Mouse (Mus musculus) monocyte, adult 2 months (primary cell): ENCODE data around the gene Rnf43.

Source experiments
- DNase-seq, 2 experiments: peaks; one replicate each; pipeline ENCODE4 v3.0.0; 2022; ENCODE audit warnings: low spot score in 2 of 2, low read depth in 1 of 2

Rnf43 gene

GRCm38 (mm10) chr11:87677756-87678155 lies 15.2 kb downstream of the Rnf43 start:
- DNase-seq: no peak

- DNase-seq: no peak
Measured at GRCm38 (mm10) chr11:87678545-87678944, 16.0 kb downstream of the Rnf43 start.

- no peak for DNase-seq
Measured at GRCm38 (mm10) chr11:87678976-87679375, 16.5 kb downstream of the Rnf43 start.

- DNase-seq: no peak
Measured at GRCm38 (mm10) chr11:87680786-87681185, 18.3 kb downstream of the Rnf43 start.

GRCm38 (mm10) chr11:87682096-87682495 lies 19.6 kb downstream of the Rnf43 start:
- no peak for DNase-seq

DNA sequence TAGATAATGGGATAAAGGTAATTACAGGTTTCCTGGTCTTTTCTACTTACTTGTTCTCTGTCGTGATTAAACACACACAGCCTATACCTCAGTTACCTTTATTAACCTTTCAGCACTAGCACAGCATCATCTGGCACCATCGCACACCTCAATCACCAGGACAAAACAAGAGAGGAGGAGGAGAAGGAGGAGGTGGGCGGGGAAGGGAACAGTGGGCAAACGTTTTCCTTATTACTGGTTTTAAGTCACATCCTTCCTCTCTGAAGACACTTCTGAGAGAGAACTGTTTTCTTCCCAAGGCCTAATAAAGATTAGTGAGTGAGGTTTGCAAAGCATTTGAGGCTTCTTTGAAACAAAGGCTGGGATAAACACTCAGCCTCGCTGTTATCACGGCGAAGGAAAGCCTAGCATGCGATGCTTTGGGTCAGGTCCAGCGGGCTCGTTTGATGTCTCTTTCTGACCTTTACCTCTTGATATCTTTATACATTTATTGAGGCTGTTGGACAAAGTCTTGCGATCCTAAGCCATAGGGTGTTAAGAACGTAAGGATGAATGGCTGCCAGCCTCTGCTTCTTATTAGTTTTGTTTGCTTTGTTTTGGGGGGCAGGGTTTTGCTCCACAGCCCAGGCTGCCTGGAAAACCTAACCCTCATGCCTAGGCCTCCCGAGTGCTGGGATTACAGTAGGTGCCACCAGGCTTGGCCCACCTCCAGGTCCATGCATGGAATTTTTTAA lies 20.5 kb downstream of the Rnf43 start:
- DNase-seq: no peak

DNA sequence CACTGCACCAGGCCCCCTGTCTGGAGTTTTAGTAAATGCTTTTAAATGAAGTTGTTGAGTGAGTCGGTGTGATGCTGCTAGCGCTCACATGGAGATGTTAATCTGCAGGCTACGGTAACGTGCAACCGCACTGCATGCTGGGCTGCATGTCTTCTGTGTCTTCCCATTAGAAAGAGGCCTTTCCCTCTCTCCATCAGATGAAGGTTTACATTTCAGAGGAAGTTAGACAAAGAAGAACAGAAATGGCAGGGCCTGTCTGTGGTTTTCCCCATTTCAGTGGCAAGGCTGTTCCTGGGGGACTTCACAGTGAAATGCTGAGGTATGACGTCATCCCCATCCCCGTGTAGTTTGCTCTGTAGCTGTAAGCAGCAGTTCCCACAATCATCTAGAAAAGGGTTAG lies 23.9 kb downstream of the Rnf43 start:
- DNase-seq: no peak

DNA sequence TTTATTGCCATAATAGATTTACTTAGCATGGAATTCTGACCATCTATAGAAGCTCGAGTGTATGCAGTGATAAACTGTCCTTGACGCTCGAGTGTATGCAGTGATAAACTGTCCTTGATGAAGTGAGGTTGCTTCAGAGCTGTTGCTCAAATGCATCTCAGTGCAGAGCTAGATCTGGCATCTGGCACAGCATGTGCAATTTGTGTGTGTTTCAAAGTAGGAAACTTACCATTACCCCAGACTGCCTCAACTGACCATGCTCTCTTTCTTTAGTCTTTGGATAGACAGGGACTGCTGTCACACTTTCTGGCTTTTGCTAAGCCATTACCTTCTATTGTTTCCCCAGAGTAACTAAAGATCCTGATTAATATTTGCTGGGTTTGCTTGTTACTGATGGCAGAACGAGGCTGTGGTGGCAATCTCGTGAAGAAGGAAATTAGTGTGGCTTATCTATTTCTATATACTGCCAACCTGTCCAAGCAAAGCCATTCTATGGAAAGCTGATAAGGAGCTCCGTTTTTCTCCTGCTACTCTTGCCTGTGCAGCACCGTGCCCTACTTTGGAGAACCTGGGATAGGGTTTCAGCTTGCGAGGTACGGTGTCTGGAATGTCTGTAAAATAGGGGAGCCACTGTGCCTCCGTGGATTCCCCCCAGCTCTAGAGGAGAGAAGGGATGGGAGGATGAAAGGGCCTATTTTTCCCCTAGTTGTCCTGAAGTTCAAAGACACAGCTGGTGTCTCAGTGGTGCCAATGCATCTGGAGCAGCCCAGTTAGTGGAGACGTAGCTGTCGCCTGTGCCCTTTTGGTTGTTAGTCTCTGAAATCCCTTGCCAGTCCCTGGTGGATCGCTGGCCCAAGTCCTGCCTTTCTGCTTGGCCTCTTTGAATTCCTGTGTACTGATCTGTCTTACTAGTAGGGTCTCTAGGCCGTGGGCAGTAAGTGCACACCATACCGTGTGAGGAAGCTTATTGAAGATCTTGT lies 25.0 kb downstream of the Rnf43 start:
- DNase-seq: no peak

DNA sequence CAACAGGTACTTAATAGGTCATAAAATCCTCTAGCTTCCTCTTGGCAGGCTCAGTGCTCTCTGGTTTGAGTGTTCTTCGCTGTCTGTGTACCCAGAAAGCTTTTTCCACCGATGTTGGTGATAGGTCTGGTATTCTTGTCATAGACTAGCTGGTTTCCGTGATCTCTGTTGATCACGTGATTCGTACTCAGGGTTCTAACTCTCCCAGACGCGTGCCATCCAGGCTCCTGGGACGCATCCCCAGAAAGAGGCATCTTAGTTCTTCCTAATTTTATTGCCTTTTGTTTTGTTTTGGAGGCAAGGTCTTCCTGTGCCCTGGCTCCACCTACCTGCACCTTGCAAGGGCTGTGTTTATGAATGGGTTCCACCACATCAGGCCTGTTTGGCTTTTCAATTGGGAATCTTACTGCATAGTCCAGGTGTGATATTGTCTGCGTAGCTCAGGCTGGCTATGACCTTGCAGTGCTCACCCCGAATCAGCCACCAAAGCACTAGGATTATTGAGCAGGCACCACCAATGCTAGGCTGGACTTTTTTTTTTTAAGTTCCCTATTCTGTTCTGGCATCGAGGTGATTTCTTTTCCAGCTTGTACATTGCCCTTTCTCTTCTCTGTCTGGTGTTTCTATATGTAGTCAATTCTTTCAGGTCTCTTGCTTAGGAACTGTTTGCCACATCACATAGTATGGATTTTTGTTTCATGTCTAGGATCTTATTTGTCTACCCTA lies 26.1 kb downstream of the Rnf43 start:
- no peak for DNase-seq

GRCm38 (mm10) chr11:87689402-87689808 lies 26.9 kb downstream of the Rnf43 start:
- no peak for DNase-seq

GRCm38 (mm10) chr11:87690054-87690740 lies 27.7 kb downstream of the Rnf43 start:
- DNase-seq: no peak

DNA sequence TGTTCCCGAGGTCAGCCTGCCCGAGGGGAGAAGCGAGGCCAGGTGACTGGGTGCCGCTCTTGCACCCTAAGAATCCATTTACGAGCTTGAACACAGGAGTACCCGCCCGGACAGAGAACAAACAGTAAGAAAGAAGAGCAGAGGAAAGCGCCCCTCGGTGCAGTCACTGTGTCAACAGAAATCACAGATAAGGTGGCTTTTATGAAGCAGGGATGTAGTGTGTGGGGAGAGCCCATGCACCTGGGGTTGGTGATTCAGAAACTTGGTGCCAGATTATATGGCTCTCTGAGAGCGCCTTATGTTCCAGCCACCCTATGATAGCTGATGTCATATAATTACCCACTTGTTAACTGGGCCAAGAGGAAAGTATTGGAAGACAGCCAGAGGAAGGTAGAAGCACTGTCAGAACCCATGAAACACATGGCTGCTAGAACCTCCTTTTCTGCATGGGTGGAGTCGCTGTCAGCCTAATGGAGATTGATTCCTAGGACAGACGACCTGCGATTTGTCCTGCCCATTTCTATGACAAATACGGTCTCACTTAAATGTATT lies 34.7 kb downstream of the Rnf43 start:
- no peak for DNase-seq

- no peak for DNase-seq
Measured at GRCm38 (mm10) chr11:87698126-87698525, 35.6 kb downstream of the Rnf43 start.

DNA sequence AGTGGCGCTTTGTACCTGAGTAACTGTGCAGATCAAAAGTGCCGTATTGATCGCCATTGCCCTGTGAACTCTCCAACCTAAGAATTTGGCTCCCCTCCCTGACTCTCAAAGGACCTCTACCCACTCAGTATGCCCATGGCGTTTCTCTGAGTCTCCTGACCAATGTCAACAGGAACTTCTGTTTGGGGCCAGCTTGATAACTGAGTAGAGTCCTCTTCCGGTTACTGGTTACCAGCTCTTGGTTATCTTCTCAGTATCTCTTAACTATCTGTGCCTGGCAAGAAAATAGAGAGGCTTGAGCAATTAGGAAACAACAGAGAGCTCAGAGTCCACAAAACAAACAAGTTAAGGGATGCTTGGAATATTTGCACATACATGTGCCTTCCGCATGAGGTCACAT lies 38.6 kb downstream of the Rnf43 start:
- no peak for DNase-seq

DNA sequence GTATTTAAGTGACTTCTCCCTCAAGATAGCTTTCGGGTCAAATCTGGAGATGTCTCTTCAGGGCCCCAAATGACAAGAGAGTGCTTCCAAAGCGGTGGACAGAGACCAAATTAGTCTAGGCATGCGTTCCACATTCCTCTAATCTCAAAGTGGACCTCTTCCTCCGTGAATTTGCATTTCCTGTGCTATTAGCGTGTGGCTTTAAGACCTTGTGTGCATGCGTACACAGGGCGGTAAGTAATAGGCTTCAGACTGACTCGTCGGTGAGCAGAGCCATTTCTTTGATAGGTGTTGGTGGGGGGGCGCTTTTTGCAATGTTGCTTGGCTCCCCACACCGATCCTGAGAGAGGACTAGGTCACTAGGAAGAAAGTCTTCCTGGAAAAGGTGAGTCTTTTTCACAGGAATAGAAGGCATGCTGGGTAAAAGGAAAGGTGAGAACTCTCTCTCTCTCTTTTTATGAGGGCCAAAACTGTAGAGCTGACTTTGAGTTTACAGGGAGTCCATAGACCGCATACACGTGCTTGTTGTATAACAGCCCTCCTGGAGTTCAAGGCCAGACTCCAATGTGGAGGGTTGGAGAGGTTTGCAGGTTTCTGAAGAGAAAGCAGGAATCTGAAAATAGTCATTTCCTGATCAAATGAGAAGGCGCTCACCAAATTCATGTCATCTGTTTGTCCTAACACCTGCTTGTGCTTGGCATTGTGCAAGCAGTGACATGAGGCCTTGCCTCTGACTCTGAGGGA lies 39.5 kb downstream of the Rnf43 start:
- no peak for DNase-seq

DNA sequence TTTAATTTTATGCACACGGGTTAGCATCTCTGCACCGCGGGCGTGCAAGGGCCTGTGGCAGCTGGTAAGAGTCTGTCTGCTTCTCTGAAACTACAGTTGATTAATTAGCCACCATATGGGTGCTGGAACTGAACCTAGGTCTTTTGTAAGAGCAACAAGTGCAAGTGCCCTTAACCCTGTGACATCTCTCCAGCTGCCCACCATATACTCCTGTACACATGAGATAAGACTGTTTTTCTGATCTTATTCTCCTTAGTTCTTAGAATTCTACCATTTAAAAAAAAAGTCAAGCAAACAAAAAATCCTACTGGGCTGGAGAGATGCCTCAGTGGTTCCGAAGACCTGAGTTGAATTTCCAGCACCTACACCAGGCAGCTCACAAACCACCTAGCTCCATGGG lies 41.1 kb downstream of the Rnf43 start:
- no peak for DNase-seq

DNA sequence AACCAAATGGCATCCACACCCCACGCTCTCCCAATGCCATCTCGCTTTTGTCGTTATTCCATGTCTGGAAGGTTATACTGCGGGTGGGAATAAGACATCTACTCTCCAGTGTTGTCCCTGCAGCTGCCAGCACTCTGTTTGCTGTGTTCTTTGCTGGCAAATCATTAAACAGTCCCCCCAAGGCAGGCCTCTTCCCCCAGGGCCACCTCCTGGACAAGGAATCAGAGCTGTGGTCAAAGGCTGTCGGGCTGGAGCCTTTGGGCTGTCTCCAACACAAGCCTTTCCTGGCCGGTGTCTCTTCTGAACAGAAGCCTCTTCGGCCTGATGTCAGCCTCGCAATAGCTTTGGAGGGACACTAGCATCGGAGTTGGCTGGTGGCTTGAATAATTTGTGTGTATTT lies 41.8 kb downstream of the Rnf43 start:
- no peak for DNase-seq

DNA sequence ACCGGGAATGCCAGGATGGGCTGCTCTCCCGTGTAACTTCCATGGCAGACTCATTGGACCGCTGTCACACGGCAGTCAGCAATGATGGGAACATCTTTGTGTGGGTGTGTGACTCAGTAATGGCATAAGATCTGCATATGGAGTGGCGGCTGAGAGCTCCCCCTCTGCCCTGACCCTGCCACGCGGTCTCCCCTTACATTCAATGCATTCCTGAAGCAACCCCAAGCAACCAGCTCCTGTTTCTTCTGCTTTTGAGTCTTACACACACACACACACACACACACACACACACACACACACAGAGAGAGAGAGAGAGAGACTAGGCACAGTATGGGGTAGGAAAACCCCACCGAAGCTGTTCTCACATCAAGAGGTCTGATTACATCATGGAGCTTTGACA lies 45.0 kb downstream of the Rnf43 start:
- DNase-seq: no peak

- no peak for DNase-seq
Measured at GRCm38 (mm10) chr11:87708979-87709378, 46.5 kb downstream of the Rnf43 start.
